Mouse (Mus musculus) CH12.LX (cell line): Measurements from ENCODE around the gene Gm20388.

Experiments used
- CHD1 ChIP-seq: IDR thresholded peaks from 2 replicates; pipeline ENCODE4 v1.6.1; 2012; ENCODE audit warnings: low read depth, low read length, improper control_type of control experiment, inconsistent platforms
- CHD2 ChIP-seq: IDR thresholded peaks from 2 replicates; pipeline ENCODE4 v1.6.1; 2011; ENCODE audit warnings: low read length, improper control_type of control experiment
- CTCF ChIP-seq, 2 experiments: IDR thresholded peaks in 1 of 2; conservative IDR thresholded peaks in 1 of 2; 2 replicates each; pipeline ENCODE4 v1.5.1; 2011 to 2012; ENCODE audit warnings: low read depth in 2 of 2, low read length in 2 of 2, improper control_type of control experiment in 1 of 2, inconsistent platforms in 1 of 2, mild to moderate bottlenecking in 1 of 2, moderate library complexity in 1 of 2
- EP300 ChIP-seq: IDR thresholded peaks from 2 replicates; pipeline ENCODE4 v1.6.1; 2011; ENCODE audit warnings: low read length, improper control_type of control experiment
- GABPA ChIP-seq: IDR thresholded peaks from 2 replicates; pipeline ENCODE4 v1.6.1; 2012; ENCODE audit warnings: low read depth, low read length, improper control_type of control experiment, inconsistent platforms; ENCODE audit not compliant: insufficient replicate concordance
- MAZ ChIP-seq: IDR thresholded peaks from 2 replicates; pipeline ENCODE4 v1.6.1; 2012; ENCODE audit warnings: low read depth, mild to moderate bottlenecking, inconsistent platforms, low read length, improper control_type of control experiment, moderate library complexity
- MYC ChIP-seq: IDR thresholded peaks from 2 replicates; pipeline ENCODE4 v1.6.1; 2011; ENCODE audit warnings: low read depth, mild to moderate bottlenecking, improper control_type of control experiment, low read length
- SIN3A ChIP-seq: IDR thresholded peaks from 2 replicates; pipeline ENCODE4 v1.6.1; 2012; ENCODE audit warnings: low read length, improper control_type of control experiment, inconsistent platforms
- TBP ChIP-seq: conservative IDR thresholded peaks from 2 replicates; pipeline ENCODE4 v1.6.1; 2011; ENCODE audit warnings: low read depth, low read length, improper control_type of control experiment
- USF2 ChIP-seq: conservative IDR thresholded peaks from 2 replicates; pipeline ENCODE4 v1.6.1; 2011; ENCODE audit warnings: low read depth, low read length, improper control_type of control experiment
- ZC3H11A ChIP-seq: IDR thresholded peaks from 2 replicates; pipeline ENCODE4 v1.6.1; 2012; ENCODE audit warnings: low read depth, mild to moderate bottlenecking, inconsistent platforms, low read length, improper control_type of control experiment

DNA sequence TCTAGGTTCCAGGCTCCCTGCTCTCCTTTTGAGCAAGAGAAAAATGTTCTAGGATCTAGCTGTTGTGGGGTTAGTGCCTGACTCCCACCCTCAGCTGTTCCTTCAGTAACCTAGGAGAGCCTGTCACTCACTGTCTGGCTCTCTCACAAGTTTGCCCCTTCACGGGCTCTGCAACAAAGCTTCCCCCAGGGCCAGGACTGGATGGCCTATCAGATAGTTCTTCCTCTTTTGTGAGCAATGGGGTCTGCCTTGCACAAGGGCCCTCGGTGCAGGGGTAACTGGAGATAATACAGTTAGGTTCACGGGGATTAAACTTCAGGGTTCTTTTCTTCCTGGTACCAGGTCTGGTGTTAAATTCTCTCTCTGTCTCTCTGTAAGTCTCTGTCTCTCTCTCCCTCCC lies 856.0 kb downstream of the Gm20388 start:
- TF ChIP-seq CTCF (conservative IDR thresholded peaks at IDR 0.05 in 1 of 2, IDR thresholded peaks at IDR 0.05 in 1 of 2; ENCODE audit: low read depth in 2 of 2, low read length in 2 of 2) (no peak), ZC3H11A (no peak), MAZ (no peak), GABPA (no peak), MYC (no peak), EP300 (no peak), USF2 (no peak), TBP (no peak), CHD2 (no peak), SIN3A (no peak), CHD1 (no peak)
